In genomic region chr8:109428551-109428950, GRCm38 (mm10) we compare ENCODE assay signal across 20 mouse cellular contexts.
DNase-seq lines count a peak whose midpoint lies in the region; ATAC-seq lines count a peak whose summit lies in the region.
"Had no signal": no experiment of that assay in that cellular context is flagged by ENCODE, and none has a peak within 500 bp of the region (broad histone marks: within the 10 kb centered on the region; RNA-seq: fewer than 3 reads in every experiment).

No protein-coding gene starts in this region.

- H3K27me3 ChIP-seq in midbrain, embryonic 11.5 days (ENCODE audit: control insufficient read depth, insufficient read depth, low read length), result no peaks in the 10 kb centered on the region
- H3K27me3 ChIP-seq in midbrain, embryonic 15.5 days (replicated peaks), result no peaks in the 10 kb centered on the region
- H3K27me3 ChIP-seq: embryonic facial prominence, embryonic 13.5 days; embryonic facial prominence, embryonic 15.5 days had no signal

- no peak overlapping the region for H3K4me2 ChIP-seq in midbrain, embryonic 11.5 days
- H3K4me2 ChIP-seq in midbrain, embryonic 15.5 days, result no peak overlapping the region
- H3K4me2 ChIP-seq: embryonic facial prominence, embryonic 13.5 days; embryonic facial prominence, embryonic 15.5 days; forebrain, embryonic 12.5 days had no signal

- H3K9me3 ChIP-seq in midbrain, embryonic 11.5 days (ENCODE audit: control insufficient read depth, low read length), result no peaks in the 10 kb centered on the region
- no peaks in the 10 kb centered on the region for H3K9me3 ChIP-seq in midbrain, embryonic 15.5 days
- H3K9me3 ChIP-seq: embryonic facial prominence, embryonic 13.5 days; embryonic facial prominence, embryonic 15.5 days; forebrain, embryonic 10.5 days; forebrain, embryonic 12.5 days had no signal

- no peaks in the 10 kb centered on the region for H3K36me3 ChIP-seq in midbrain, embryonic 11.5 days (ENCODE audit: control insufficient read depth, insufficient read depth, low read length)
- no peaks in the 10 kb centered on the region for H3K36me3 ChIP-seq in midbrain, embryonic 15.5 days (replicated peaks)
- H3K36me3 ChIP-seq: embryonic facial prominence, embryonic 13.5 days; embryonic facial prominence, embryonic 15.5 days; forebrain, embryonic 10.5 days; forebrain, embryonic 12.5 days had no signal

- H3K27ac ChIP-seq in midbrain, embryonic 11.5 days (ENCODE audit: low read depth, low read length), result no peak overlapping the region
- H3K27ac ChIP-seq in midbrain, embryonic 15.5 days, result no peak overlapping the region
- H3K27ac ChIP-seq: embryonic facial prominence, embryonic 13.5 days; embryonic facial prominence, embryonic 15.5 days; forebrain, embryonic 10.5 days; forebrain, embryonic 12.5 days had no signal

- H3K4me3 ChIP-seq in midbrain, embryonic 11.5 days (ENCODE audit: low read depth, low read length), result no peak overlapping the region
- H3K4me3 ChIP-seq in midbrain, embryonic 15.5 days, result no peak overlapping the region
- H3K4me3 ChIP-seq: embryonic facial prominence, embryonic 13.5 days; embryonic facial prominence, embryonic 15.5 days; erythroblast, embryonic 14.5 days; forebrain, embryonic 10.5 days; forebrain, embryonic 12.5 days had no signal

- ATAC-seq in midbrain, embryonic 11.5 days (ENCODE audit: low FRiP score), result no peak
- no peak for ATAC-seq in midbrain, embryonic 15.5 days (replicated peaks)
- ATAC-seq: forebrain, embryonic 14.5 days; forebrain, embryonic 16.5 days had no signal

- peak; percentile 66 for DNase-seq in heart, adult 11 months
- no peak for DNase-seq in heart, adult 9 months (ENCODE audit: low spot score in 2 of 2)
- peak; percentile 67 for DNase-seq in midbrain, embryonic 11.5 days (ENCODE audit: low spot score, missing footprints)
- no peak for DNase-seq in ovary, adult 18-20 months (ENCODE audit: low spot score)
- DNase-seq: adrenal gland, adult 8-10 months; cerebellum, adult 11 months; cerebellum, adult 18-20 months; cerebellum, adult 8-10 months; cerebellum, adult 9-11 months; cerebellum, postnatal 14 days; cerebellum, postnatal 36 days; embryo, embryonic 11 days had no signal

- H3K4me1 ChIP-seq in midbrain, embryonic 11.5 days (ENCODE audit: control insufficient read depth, insufficient read depth, low read length), result no peaks in the 10 kb centered on the region
- no peaks in the 10 kb centered on the region for H3K4me1 ChIP-seq in midbrain, embryonic 15.5 days
- H3K4me1 ChIP-seq: embryonic facial prominence, embryonic 13.5 days; embryonic facial prominence, embryonic 15.5 days; forebrain, embryonic 10.5 days; forebrain, embryonic 12.5 days had no signal

- no peak overlapping the region for H3K9ac ChIP-seq in midbrain, embryonic 11.5 days (ENCODE audit: low read length)
- no peak overlapping the region for H3K9ac ChIP-seq in midbrain, embryonic 15.5 days
- H3K9ac ChIP-seq: embryonic facial prominence, embryonic 13.5 days; embryonic facial prominence, embryonic 15.5 days; forebrain, embryonic 12.5 days had no signal

- WGBS in midbrain, embryonic 11.5 days, result 91% methylated on average over 9 of the region's 9 CpGs
- 92% methylated on average over 9 of the region's 9 CpGs for WGBS in midbrain, embryonic 15.5 days

Comparison
In these comparisons a context has a peak if more than half of its experiments do, and no peak if none do; other contexts are left out.
1. DNase-seq: peak in heart, adult 11 months (single experiment) and midbrain, embryonic 11.5 days (single experiment); none in heart, adult 9 months (0 of 2) and ovary, adult 18-20 months (single experiment).